Mouse (Mus musculus) intestine, embryonic 15.5 days (tissue): ENCODE measurements around the gene Nek11. TPM values are rescaled to one million over a fixed set of nuclear protein-coding genes. Genes with fewer than 3 reads are reported as not detected.

Source experiments
- ATAC-seq: fragments of 200-750 bp; cut with Nextera tagmentation; 2 replicates; pipeline ENCODE4 v1.8.0; 2017; ENCODE audit warnings: moderate TSS enrichment, moderate library complexity
- H3K27ac ChIP-seq: fragments of 300-500 bp; sonication (generic); 2 replicates; pipeline ENCODE4 v1.5.1; 2015; ENCODE audit warnings: mild to moderate bottlenecking, inconsistent platforms
- H3K27me3 ChIP-seq: fragments of 300-500 bp; sonication (generic); replicated peaks from 2 replicates; pipeline ENCODE4 v1.6.1; 2015; ENCODE audit warnings: inconsistent platforms
- H3K36me3 ChIP-seq: fragments of 300-500 bp; sonication (generic); 2 replicates; pipeline ENCODE4 v1.6.1; 2015; ENCODE audit warnings: inconsistent platforms
- H3K4me1 ChIP-seq: fragments of 300-500 bp; sonication (generic); replicated peaks from 2 replicates; pipeline ENCODE4 v1.6.1; 2015; ENCODE audit warnings: inconsistent platforms
- H3K4me2 ChIP-seq: fragments of 300-500 bp; sonication (generic); replicated peaks from 2 replicates; pipeline ENCODE4 v1.6.1; 2015; ENCODE audit warnings: mild to moderate bottlenecking, inconsistent platforms
- H3K4me3 ChIP-seq: fragments of 300-500 bp; sonication (generic); replicated peaks from 2 replicates; pipeline ENCODE4 v1.5.1; 2015; ENCODE audit warnings: inconsistent platforms
- H3K9ac ChIP-seq: fragments of 300-500 bp; sonication (generic); 2 replicates; pipeline ENCODE4 v1.6.1; 2015; ENCODE audit warnings: inconsistent platforms
- H3K9me3 ChIP-seq: fragments of 300-500 bp; sonication (generic); 2 replicates; pipeline ENCODE4 v1.6.1; 2016; ENCODE audit warnings: inconsistent platforms
- WGBS: fragments of 180-500 bp; shearing (Covaris S2); methylation state at CpG from one replicate; pipeline ENCODE4 v1.1.7; 2015; 5-methylcytosine and 5-hydroxymethylcytosine counted together
- polyA plus RNA-seq: library from polyadenylated mRNA; unstranded; fragments of >200 nt; fragmentation: Nextera tagmentation; extraction: Ambion mirVana; gene quantifications from 2 replicates; pipeline ENCODE4 v1.2.1, GENCODE M21; 2015

Nek11 gene
- polyA plus RNA-seq: 0.18 and 0.20 TPM in 2 replicates

DNA sequence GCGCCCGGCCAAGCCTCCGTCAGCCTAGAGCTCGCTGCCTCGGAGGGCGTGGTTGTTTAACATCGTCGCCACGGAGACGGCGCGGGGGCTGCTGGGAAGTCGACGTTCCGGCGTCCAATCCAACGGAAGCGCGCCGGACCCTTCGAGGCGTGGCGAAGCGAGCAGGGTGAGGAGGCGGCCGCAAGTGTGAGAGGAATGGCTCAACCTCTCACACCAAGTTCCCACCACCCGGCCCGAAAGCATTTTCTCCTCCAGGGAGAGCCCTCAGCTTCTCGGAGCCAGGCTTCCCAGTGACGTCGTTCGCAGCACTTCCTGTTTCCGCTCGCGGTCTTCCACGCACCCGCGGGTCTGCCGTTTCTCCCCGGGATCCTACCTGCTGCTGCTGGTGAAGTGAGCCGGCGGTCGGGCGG, at the start of gene Nek11, which contains the start of gene Aste1:
Nek11 (minus strand) TSS at position 307 of the 410 bp plus-strand sequence.
Aste1 (plus strand) TSS at position 175 of the 410 bp plus-strand sequence.
- H3K4me2 ChIP-seq: peak within 1 kb of the TSS; percentile 79
- no peaks in the 10 kb centered on the region; the same call in 1 of the 2 replicates for H3K27me3 ChIP-seq
- H3K4me1 ChIP-seq: 0 out of 2 replicates have a peak, but pooled peaks cover 3% of the 10 kb centered on the region
- ATAC-seq: peak; percentile 99
- peak within 1 kb of the TSS; percentile 94 for H3K27ac ChIP-seq
- no peaks in the 10 kb centered on the region for H3K36me3 ChIP-seq
- peak within 1 kb of the TSS; percentile 69 for H3K9ac ChIP-seq
- whole genome bisulfite sequencing: under 1% methylated on average over 44 of the region's 44 CpGs
- H3K4me3 ChIP-seq: peak within 1 kb of the TSS; percentile 65
- H3K9me3 ChIP-seq: no peaks in the 10 kb centered on the region

DNA sequence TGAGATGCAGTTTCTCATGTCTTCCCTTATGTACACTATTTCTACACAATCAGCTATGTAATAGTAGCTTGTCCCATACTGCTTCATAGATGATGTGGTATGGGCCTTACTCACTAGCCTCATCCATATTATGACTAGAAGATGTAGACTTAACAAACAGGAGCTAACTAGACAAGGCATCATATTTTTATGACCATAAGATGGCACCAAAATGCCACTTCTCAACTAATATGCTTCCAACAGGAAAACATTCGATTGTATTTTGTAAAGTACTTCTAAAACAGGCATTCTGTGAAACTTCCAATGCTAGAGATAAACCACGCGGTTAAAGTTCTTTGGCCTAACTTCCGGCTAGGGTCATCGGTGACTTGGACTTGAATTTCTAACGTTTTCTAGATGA, 13.2 kb upstream of the Nek11 start:
- Histone ChIP-seq H3K36me3 (0 out of 2 replicates have a peak, but pooled peaks cover 6% of the 10 kb centered on the region), H3K9ac (no peak overlapping the region), H3K9me3 (no peaks in the 10 kb centered on the region), H3K27ac (no peak overlapping the region), H3K4me2 (no peak overlapping the region), H3K4me1 (no peaks in the 10 kb centered on the region), H3K4me3 (no peak overlapping the region), H3K27me3 (no peaks in the 10 kb centered on the region)
- WGBS: 90% methylated on average over 6 of the region's 6 CpGs
- no peak for ATAC-seq

DNA sequence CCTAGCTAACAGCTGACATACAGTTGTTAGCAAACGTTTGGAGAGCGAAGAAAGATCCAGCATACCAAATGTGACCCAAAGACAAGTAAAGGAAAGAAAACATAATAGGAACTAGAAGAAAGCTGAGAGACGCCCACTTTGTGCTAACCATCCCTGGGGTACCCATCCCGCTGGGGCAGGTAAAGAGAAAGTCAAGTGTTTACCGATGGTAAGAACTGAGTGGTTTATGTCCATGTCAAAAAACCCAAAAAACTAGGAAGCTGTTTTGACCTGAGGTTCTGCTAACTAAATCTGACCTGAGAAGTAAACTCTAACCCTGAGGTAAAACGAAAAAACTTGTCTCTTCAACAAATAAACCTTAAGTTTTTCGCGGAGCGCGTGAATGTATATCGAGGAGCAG, 604 bp downstream of the Nek11 start:
- H3K9ac ChIP-seq: 0 out of 2 replicates have a peak overlapping the region, but pooled peaks have one; percentile 31
- peak overlapping the region; percentile 65 for H3K4me3 ChIP-seq
- peak; percentile 27; the same call in 1 of the 2 replicates for ATAC-seq
- peak overlapping the region; percentile 79 for H3K4me2 ChIP-seq
- H3K27ac ChIP-seq: no peak overlapping the region
- H3K4me1 ChIP-seq: 0 out of 2 replicates have a peak, but pooled peaks cover 3% of the 10 kb centered on the region
- H3K27me3 ChIP-seq: no peaks in the 10 kb centered on the region; the same call in 1 of the 2 replicates
- WGBS: 12% methylated on average over 11 of the region's 11 CpGs
- no peaks in the 10 kb centered on the region for H3K36me3 ChIP-seq
- H3K9me3 ChIP-seq: no peaks in the 10 kb centered on the region

DNA sequence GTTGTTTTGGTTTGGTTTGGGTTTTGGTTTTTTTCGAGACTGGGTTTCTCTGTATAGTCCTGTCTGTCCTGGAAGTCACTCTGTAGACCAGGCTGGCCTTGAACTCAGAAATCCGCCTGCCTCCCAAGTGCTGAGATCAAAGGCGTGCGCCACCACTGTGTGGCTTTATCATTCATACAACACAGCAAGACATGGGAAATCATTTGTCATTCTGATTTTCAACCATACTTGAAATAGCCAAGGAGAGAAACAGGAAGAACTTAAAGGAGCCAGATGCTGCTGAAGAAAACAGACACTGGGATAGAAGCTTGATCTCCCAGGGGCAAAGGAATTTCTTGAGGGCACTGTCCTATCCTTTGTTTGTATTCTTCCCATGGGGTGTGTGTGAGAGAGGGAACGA, 4.7 kb downstream of the Nek11 start:
- 64% methylated on average over 4 of the region's 5 CpGs for WGBS

DNA sequence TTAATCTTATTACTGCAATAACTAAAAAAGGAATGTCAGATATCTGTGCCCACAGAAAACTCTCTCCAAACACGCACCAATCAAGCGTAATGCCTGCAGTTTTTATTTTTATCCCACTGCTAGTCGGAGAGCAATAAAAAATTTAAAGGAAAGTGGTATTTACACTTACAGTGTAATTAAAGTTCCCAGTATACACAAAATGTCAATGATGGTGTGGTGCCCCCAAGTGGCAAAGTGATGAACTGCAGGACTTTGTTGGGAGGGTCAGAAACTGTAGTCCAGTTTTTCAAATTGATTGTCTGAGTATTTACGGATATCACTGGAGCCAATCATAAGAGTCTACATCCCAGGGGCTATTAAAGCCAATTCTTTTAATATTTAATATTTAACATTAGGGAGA, 6.0 kb downstream of the Nek11 start:
- H3K9ac ChIP-seq: no peak overlapping the region
- ATAC-seq: no peak
- H3K27me3 ChIP-seq: no peaks in the 10 kb centered on the region; the same call in 1 of the 2 replicates
- H3K27ac ChIP-seq: no peak overlapping the region
- no peak overlapping the region for H3K4me3 ChIP-seq
- WGBS: 12% methylated on average over 4 of the region's 4 CpGs
- no peak overlapping the region for H3K4me2 ChIP-seq
- no peaks in the 10 kb centered on the region for H3K9me3 ChIP-seq
- no peaks in the 10 kb centered on the region for H3K36me3 ChIP-seq
- H3K4me1 ChIP-seq: no peaks in the 10 kb centered on the region

More for the DNA sequence above, 4.7 kb downstream of the Nek11 start:
- Histone ChIP-seq H3K4me2 (no peak overlapping the region), H3K9me3 (no peaks in the 10 kb centered on the region), H3K27me3 (no peaks in the 10 kb centered on the region; the same call in 1 of the 2 replicates), H3K36me3 (no peaks in the 10 kb centered on the region), H3K27ac (no peak overlapping the region), H3K4me3 (no peak overlapping the region), H3K4me1 (no peaks in the 10 kb centered on the region), H3K9ac (no peak overlapping the region)
- ATAC-seq: no peak

DNA sequence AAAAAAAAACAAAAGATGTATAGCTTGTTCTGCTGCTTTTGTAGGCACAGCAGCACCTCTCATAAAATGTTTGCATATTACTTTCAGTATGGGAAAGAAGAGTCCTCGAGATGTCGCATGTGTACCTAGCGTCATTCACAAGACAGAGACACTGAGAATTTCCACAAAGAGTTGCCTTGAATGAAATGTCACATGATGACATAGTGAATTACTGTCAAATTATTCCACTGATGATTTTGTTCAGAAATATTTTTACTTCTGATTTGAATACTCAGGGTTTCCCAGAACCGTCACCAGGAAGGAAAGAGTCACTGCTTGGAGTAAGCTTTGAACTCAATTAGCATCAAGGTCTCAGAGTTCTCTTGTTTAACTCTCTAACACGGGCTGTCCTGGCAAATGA, 7.9 kb downstream of the Nek11 start:
- Histone ChIP-seq H3K27ac (no peak overlapping the region), H3K4me1 (no peaks in the 10 kb centered on the region), H3K27me3 (no peaks in the 10 kb centered on the region; the same call in 1 of the 2 replicates), H3K9ac (no peak overlapping the region), H3K9me3 (no peaks in the 10 kb centered on the region), H3K4me2 (no peak overlapping the region), H3K36me3 (no peaks in the 10 kb centered on the region), H3K4me3 (no peak overlapping the region)
- 78% methylated on average over 5 of the region's 5 CpGs for WGBS
- ATAC-seq: no peak

DNA sequence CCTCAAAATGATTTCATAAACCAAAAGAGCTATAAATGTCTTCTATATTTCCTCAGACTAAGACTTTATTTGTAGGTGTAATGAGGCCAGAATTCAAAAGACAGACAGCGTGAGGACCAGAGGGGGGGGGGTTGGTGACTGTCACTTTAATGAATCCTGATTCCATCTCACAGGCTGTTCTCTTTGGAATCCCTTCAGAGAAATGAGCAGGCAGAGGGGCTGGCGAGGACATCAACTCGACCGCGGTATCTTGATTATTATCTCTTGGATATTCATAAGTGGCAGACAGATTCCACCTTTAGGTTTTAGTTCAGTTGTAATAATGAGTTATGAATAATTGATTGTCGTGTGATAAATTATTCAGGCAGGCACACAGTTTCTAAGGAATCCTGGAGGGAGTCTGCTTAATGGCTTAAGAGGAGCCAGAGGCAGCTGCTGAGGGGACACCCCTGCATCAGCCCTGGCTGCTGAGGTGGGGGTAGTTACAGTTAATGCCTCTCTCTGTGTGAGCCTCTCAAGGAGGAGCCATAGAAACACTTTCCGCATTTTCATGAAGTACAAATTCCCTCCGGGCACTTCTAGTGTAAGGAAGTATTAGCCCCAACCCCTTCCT, 15.7 kb downstream of the Nek11 start:
- 87% methylated on average over 8 of the region's 8 CpGs for WGBS
- no peak for ATAC-seq
- Histone ChIP-seq H3K27me3 (no peaks in the 10 kb centered on the region), H3K9me3 (no peaks in the 10 kb centered on the region), H3K27ac (no peak overlapping the region), H3K4me2 (no peak overlapping the region), H3K9ac (no peak overlapping the region), H3K4me1 (no peaks in the 10 kb centered on the region), H3K36me3 (no peaks in the 10 kb centered on the region), H3K4me3 (no peak overlapping the region)

DNA sequence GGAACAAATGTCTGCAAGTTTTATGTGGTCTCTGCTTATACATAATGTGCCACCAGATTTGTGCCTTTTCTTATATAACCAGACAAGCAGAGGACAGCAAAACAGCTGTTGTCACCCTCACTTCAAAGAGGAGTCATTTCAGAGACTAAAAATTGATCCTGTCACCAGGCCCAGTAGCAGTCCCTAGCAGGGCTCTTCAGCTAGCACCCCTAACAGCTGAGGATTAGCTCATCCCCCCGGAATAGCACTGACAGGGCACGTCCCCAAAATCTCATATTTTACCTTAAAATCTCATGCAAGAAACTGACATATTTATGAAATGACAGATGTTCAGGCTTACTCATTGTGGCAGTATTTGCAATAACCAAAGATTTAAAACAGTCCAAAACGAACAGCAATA, 17.7 kb downstream of the Nek11 start:
- Histone ChIP-seq H3K4me1 (no peaks in the 10 kb centered on the region), H3K9me3 (no peaks in the 10 kb centered on the region), H3K9ac (no peak overlapping the region), H3K27ac (no peak overlapping the region), H3K27me3 (no peaks in the 10 kb centered on the region), H3K4me2 (no peak overlapping the region), H3K36me3 (no peaks in the 10 kb centered on the region), H3K4me3 (no peak overlapping the region)
- ATAC-seq: no peak
- WGBS: 66% methylated on average over 3 of the region's 3 CpGs

DNA sequence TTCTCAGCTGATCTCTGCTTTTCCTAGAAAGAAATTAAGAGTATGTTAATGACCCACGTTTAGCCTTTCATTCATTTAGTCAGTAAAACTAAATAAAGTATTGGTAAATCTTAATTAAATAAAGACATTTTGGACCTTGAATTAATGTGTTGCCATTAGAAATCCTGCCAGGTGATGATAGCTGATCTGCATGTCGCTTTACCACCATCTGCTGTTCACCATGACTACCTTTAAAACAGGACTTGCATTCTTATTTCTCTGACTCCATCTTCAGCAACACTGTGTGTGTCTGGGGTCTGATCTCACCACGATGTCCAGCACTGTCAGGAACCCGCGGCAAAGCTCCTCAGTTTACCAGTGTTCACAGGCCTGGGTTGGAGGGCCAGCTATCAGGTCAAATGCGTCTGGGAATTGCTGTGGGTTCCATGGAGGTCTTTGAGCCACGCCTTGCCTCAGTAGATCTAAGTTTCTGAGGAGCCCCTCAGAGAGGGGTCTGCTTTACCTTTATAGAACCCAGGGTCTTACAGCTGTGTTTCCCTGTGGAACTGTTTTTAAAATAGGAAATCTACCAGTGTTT, 18.3 kb downstream of the Nek11 start:
- Histone ChIP-seq H3K4me3 (no peak overlapping the region), H3K9ac (no peak overlapping the region), H3K9me3 (no peaks in the 10 kb centered on the region), H3K27me3 (no peaks in the 10 kb centered on the region), H3K4me2 (no peak overlapping the region), H3K4me1 (no peaks in the 10 kb centered on the region), H3K36me3 (no peaks in the 10 kb centered on the region), H3K27ac (no peak overlapping the region)
- ATAC-seq: no peak
- WGBS: 77% methylated on average over 7 of the region's 7 CpGs

DNA sequence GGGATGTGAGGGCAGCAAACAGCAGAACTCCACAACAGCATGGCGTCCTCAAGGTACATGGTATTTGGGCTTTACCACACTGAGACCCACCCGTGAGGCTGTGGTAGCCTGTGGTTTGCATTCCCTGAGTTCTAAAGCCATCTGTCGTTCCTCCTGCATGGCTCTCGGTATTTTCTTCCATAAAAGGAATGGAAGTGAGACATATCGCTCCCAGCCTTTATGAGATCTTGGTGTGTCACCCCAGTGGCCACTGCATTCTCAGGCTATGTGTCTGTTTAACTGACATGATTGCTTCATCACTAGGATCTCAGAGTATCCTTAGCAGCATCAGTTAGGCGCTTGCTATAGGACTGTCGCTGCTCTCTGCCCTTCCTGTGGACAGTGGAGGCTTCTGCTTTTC, 18.9 kb downstream of the Nek11 start:
- no peaks in the 10 kb centered on the region for H3K9me3 ChIP-seq
- no peaks in the 10 kb centered on the region for H3K27me3 ChIP-seq
- no peak overlapping the region for H3K4me3 ChIP-seq
- WGBS: 70% methylated on average over 7 of the region's 7 CpGs
- no peak overlapping the region for H3K9ac ChIP-seq
- no peak for ATAC-seq
- no peak overlapping the region for H3K4me2 ChIP-seq
- H3K27ac ChIP-seq: no peak overlapping the region
- H3K4me1 ChIP-seq: no peaks in the 10 kb centered on the region
- no peaks in the 10 kb centered on the region for H3K36me3 ChIP-seq

DNA sequence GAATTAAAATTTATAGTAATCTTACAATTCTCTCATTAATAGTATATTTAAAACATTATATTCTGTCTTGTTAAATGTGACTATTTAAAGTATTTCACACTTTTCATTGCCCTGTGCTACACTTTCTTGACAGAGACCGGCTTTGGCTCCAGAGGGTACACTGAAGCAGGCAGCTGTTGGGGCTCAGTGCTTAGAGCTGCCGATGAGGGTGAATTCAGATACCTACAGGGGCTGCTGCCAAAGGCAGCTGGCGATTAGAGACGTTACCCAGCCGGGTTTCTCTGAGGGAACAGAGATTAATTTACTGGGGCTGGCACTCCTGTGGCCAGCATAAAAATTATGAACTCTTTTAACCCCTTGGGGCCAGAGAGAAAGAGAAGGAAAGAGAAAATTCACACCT, 21.0 kb downstream of the Nek11 start:
- Histone ChIP-seq H3K27ac (no peak overlapping the region), H3K4me1 (no peaks in the 10 kb centered on the region), H3K4me3 (no peak overlapping the region), H3K4me2 (no peak overlapping the region), H3K9ac (no peak overlapping the region), H3K27me3 (no peaks in the 10 kb centered on the region), H3K36me3 (no peaks in the 10 kb centered on the region), H3K9me3 (no peaks in the 10 kb centered on the region)
- 47% methylated on average over 5 of the region's 5 CpGs for WGBS
- ATAC-seq: no peak

DNA sequence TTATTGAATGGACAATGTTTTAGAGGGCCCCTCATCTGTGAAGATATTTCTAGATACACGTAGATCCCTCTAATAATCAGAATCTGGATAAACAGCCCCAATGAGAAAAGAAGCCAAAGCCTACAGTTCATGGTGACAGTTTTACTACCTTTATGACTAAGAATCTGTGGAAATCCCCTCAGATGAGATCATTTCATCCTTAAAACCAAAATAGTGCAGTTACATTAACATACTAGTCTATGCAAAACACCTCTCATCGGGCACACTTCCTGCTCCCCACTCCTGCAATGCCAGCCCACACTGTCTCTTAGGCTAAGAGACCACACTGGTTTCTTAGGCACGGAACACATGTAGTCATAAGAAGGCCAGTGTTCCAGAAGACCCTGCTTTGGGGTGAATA, 26.7 kb downstream of the Nek11 start:
- Histone ChIP-seq H3K9me3 (no peaks in the 10 kb centered on the region), H3K27ac (no peak overlapping the region), H3K36me3 (no peaks in the 10 kb centered on the region), H3K27me3 (no peaks in the 10 kb centered on the region), H3K4me2 (no peak overlapping the region), H3K9ac (no peak overlapping the region), H3K4me3 (no peak overlapping the region), H3K4me1 (no peaks in the 10 kb centered on the region)
- ATAC-seq: no peak
- WGBS: 87% methylated on average over 3 of the region's 3 CpGs

DNA sequence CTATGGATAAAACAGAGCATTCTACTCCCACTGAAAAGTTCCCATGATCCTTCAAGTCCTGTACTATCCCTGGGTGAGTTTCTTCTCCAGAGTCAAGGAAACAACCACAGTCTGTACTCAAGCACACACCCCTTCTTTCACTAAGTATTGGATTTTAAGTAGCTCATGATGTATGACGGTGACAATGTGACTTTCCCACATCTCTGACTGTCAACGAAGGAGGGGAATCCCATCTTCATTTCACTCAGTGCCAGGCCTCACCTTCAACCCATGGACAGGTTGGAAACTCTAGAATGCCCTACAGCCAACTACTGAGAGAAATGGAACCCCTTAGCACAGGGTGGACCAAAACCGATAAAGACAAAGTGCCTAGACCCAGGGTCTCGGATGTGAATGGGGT, 29.1 kb downstream of the Nek11 start:
- H3K4me3 ChIP-seq: no peak overlapping the region
- H3K9ac ChIP-seq: no peak overlapping the region
- no peak for ATAC-seq
- H3K27ac ChIP-seq: no peak overlapping the region
- no peaks in the 10 kb centered on the region for H3K36me3 ChIP-seq
- no peaks in the 10 kb centered on the region for H3K4me1 ChIP-seq
- 89% methylated on average over 4 of the region's 4 CpGs for WGBS
- H3K27me3 ChIP-seq: no peaks in the 10 kb centered on the region
- no peaks in the 10 kb centered on the region for H3K9me3 ChIP-seq
- no peak overlapping the region for H3K4me2 ChIP-seq
